Mouse (Mus musculus): Measurements from ENCODE around the gene Cilp2. TPM values are rescaled to one million over a fixed set of nuclear protein-coding genes. Genes with fewer than 3 reads are reported as not detected.

The Cilp2 gene
- polyA plus RNA-seq, 1 experiment = 1.1 TPM

DNA sequence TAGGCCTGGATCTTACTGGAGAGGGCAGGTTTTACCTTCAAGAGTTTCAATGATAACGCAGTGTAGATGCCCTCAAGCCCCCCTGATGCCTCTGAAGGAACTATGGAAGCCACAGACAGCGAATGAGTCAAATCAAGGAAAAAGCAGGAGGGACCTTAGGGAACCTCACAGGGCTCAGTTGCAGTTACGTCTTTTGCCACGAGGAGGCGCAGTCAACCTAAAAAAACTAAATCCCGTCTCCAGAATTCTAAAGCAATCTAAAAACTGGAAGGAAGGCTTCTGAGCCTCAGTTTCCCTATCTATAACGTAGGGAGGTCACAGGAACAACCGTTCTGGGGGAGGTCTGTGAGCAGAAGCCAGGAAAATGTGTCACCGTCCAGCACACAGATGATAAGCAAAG is 13.3 kb downstream of the Cilp2 start:
- no peak for DNase-seq (ENCODE audit: low read depth)

DNA sequence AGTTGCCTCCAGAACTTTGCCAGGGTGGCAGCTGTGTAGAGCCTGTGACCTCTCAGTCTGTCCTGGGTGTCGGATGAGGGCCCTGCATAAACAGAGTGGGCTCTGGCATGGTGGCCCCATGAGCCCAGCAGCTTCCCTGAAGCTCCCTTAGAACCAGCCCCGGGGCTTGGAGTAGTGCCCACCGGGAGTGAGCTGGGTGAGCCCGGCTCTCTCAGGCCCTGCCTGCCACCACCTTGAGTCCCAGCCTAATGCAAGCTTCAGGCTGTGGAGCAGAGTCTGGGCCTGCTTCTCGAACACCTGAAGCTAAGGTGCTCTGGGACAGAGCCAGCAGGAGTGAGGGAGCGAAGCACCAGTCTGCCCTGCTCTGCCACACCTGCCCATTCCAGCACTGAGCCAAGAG is 16.6 kb downstream of the Cilp2 start:
- DNase-seq (ENCODE audit: low read depth) = no peak

DNA sequence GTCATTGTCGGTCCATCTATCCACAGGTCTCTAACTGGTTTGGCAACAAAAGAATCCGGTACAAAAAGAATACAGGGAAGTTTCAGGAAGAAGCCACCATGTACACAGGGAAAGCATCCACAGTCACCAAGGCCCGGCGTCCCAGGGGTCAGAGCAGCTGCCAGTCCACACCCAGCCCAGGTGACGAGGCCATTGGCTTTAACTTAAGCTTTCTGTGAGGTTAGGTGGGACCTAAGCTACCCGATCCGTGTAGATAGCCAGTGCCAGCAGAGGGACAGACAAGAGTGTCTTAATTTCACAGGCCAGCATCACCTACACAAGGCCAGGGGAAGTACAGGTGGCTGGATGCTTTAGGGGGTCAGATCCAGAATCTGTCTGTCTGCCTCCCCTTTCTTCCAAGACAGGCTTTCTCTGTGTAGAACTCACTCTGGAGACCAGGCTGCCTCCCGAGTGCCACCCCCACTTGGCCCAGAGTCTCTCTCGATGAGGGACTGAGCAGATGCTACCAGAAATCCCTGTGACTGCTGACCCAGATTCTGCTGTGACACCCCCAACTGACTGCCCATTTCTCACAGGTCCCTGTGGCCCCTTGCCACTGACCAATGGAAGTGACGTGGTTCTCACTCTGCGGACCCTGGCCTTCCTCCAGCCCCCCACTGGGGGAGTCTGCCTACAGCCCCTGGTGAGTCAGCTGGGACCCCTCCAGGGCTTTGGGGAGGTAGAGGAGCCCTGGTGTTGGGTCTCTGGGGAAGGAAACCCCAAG is 17.3 kb downstream of the Cilp2 start:
- DNase-seq (ENCODE audit: low read depth) = no peak

DNA sequence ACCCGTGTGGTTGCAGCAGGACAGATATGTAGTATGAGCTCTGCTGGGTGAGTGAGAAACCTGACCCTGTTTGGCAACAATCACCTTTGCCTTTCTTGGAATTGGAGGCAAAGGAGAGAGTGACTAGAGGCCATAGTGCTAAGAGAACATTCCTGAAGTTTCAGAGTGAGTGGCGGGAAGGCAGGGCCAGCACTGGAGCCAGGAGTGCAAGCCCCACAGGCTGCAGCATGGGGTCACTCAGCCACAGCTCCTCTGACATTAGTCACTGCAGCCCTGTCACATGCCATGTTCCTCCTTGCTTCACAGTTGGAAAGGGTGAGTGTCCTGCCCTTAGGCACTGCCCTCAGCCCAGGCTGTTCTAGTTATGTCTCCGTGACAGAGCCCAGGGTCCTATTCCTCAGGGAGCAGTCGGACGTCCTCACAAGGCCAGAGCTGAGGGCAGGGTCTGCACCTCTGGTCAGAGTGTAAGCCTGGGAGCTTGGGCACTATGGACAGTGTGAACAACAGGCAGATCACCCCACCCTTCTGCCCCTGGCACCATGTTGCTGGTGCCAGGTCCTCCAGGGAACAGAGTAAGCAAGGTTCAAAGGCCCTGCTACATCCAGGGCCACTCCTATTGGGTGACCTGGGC is 19.7 kb downstream of the Cilp2 start:
- no peak for DNase-seq (ENCODE audit: low read depth)

DNA sequence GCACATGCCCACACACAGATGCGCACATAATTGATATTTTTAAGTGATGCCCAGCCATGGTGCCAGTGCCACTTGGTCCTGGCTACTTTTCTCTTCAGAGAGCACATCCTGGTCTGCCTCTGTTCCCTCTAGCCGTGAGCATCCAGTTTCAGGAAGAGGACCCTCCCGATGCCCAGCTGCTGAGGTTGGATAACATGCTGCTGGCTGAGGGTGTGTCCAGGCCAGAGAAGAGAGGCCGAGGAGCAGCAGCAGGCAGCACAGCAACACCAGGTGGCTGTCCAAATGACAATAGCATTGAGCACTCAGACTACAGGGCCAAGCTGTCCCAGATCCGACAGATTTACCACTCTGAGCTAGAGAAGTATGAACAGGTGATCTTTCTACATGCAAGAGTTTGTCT is 23.3 kb downstream of the Cilp2 start:
- DNase-seq (ENCODE audit: low read depth) = no peak

DNA sequence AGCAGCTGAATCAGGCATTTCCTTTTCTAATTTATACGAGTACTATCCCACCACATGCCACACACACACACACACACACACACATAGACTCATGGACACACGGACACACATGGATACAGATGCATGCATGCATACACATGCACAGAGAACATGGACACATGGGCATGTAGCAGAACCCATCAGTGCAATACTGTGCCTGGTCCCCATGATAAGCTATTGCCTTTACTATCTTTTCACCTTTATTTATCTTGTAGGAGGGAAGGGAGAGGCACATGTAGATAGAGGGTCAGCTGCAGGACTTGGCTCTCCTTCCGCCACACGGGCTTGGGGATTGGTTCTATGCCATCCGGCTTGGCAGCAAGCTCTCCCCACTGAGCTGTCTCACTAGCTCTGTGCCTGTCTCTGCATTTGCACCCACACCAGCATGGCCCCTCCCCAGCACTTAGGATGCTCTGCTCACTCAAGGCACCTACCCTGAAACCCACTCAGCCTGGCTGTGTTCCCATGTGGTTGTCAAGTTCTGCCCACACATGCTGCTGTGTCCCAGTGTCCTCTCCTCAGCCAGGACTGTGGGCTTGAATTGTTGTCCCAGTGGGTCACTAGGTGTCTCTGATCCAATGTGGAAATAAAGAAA is 24.0 kb downstream of the Cilp2 start:
- DNase-seq (ENCODE audit: low read depth) = no peak

DNA sequence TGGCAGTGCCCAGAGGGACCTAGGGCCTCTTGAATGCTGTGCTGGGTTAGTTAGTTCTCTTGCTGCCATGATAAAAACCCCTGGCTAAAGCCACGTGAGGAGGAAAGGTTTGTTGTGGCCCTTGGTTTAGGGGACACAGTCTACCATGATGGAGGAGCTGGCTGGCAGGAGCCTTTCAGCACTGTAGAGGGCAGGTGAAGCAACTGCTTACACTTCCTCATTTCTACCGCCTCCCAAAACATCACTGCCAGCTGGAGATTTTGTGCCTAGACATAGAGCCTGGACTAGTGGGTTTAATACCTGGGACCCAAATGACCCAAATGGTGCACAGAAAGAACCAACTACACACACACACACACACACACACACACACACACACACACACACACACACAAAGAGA is 26.2 kb downstream of the Cilp2 start:
- DNase-seq (ENCODE audit: low read depth) = no peak

DNA sequence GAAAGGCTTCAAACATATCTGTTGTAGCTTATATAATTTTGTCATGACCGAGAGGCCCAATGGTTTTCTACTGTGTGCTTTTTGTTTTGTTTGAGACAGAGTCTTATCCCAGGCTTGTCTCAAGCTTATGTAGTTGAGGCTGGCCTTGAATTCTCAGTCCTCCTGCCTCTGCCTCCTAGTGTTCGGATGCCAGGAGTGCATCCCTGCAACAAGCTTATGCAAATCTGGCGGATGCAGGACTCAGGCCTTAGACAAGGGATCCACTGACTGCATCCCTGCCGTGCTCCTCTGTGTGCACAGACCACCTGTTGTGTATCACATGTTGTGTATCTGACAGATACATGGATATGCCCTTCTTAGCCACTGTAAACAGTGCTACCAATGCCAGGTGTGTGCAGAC is 26.7 kb downstream of the Cilp2 start:
- no peak for DNase-seq (ENCODE audit: low read depth)

DNA sequence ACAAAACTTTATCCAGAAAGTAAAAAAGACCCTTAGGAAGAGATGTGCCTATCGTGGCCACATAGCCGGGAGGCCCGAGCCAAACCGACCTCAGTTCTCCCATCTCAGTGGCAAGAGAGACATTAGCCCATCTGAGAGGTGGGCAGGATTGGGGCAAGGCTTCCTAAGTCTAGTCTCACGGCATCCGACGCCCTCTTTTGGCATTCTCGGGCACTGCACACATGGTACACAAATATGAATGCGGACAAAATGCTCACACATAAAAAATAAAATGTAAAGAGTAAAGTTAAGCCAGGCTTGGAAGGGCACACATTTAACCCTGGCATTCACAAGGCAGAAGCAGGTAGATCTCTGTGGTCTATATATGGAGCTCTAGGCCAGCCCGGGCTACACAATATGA is 33.6 kb downstream of the Cilp2 start:
- DNase-seq (ENCODE audit: low read depth) = no peak

DNA sequence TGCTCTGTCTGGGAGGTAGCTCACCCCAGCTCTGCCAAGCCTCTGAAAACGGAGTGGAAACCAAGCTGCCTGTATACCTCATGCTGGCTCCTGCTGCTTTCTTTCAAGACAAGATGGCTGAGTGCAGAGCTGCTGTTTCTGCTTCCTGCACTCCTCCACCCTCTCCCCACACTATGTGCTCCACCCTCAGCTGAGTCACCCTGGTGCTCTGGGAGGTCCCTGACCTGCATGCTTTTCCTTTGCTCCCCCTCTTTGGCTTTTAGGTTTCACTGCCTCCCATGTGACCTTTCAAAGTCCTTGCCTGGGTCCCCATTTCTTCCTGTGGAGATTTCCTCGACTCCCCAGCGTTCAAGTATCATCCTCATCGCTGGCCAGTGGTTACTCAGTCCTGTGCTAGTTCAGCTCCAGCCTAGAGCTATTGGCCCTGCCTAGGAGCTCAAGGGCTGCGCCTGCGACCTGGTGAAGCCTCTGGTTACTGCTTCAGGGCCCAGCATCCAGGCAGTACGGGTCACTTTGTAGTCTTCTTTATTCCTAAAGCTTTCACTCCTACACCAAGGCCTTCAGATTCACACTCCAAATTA is 36.5 kb downstream of the Cilp2 start:
- DNase-seq (ENCODE audit: low read depth) = no peak

DNA sequence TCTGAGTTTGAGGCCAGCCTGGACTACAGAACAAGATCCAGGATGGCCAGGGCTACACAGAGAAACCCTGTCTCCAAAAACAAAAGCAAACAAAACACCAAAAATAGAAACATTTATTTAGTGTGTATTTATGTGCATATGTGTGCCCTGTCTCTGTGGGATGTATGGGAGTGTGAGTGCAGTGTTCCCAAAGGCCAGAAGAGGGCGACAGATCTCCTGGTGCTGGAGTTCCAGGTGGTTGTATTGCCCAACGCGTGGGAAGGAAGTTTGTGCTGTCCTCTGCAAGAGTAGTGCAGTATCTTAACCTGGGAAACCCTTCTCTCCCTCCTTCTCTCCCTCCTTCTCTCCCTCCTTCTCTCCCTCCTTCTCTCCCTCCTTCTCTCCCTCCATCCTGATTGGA is 37.6 kb downstream of the Cilp2 start:
- no peak for DNase-seq (ENCODE audit: low read depth)

DNA sequence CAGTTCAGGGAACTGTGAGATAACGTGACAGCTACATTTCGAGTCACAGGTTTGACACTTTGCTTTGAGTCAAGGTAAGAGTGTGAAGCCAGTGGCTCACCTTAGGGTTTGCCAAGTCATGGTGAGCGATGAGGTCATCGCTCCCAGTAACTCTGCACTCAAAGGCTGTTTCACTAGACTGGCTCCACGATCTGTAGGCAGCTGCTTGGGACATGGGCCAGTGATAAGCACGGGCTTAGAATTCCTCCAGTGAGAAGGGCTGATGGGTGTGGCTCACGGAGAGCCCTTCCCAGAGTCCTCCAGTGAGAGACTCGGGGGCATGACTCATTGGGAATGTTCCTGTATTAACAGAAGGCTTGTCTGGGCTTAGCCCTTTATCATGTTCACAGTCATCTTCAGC is 38.5 kb downstream of the Cilp2 start:
- peak; percentile 50 for DNase-seq (ENCODE audit: low read depth)

DNA sequence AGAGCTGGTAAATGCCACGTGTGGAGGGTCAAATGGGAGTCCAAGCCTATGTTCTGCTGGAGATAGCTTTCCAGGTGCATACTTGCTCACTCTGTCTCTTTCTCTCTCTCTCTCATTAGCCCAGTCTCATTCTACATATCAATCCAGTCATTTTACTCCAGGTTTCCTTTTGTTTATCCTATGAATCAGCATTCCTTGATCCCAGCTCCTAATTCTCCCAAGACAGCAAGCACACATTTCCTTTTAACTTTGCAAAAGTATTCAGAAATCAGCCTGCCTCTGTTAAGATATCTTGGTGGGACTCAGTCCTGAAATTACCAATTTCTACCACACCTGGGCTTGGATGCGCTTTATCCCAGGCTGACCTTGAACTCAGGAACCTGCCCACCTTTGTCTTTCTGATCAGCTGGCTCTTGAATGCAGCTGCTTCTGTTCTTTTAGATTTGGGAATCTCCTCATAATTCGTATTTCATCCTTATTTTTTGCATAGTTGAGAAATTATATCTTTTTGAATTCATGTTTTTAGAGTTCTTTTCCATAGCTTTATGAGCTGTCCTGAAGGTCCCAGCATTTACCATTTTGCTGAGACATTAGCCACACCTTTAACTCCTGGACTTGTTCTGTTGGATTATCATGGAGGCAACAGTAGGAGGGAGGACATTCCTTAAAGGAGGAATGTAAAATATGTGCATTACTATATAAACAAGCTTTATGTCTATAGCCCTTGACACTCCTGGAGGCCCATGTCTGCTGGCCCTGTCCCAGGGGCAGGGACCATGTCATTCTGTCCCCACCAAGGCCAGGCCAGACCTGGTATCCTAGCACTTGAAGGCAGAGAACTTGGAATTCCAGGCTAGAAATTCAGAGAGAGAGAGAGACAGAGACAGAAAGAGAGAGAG is 40.1 kb downstream of the Cilp2 start:
- no peak for DNase-seq (ENCODE audit: low read depth)

DNA sequence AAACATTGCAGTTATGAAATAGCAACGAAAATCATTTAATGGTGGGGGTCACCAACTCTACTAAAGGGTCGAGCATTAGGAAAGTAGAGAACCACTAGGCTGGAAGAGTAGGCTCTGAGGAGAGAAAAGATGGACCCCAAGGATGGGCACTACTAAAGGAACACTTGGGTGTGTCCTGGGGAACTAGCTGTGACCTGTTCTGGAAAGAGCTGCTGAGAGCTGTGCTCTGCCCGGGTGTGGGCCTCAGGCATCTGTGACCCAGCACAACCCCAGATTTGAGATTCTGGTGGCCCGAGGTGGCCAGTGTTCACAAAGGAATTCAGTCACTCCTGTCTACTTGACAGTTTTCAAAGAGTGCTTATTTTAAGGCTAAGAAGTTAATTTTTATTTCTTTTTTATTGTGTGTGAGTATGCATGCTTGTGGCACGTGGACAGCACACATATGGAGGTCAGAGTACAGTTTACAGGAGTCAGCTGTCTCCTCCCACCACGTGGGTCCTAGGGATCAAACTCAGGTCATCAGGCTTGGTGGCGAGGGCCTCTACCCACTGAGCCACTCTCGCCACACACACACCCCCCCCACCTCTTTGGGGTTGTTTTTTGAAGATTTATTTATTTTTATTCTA is 50.3 kb downstream of the Cilp2 start:
- no peak for DNase-seq (ENCODE audit: low read depth)

DNA sequence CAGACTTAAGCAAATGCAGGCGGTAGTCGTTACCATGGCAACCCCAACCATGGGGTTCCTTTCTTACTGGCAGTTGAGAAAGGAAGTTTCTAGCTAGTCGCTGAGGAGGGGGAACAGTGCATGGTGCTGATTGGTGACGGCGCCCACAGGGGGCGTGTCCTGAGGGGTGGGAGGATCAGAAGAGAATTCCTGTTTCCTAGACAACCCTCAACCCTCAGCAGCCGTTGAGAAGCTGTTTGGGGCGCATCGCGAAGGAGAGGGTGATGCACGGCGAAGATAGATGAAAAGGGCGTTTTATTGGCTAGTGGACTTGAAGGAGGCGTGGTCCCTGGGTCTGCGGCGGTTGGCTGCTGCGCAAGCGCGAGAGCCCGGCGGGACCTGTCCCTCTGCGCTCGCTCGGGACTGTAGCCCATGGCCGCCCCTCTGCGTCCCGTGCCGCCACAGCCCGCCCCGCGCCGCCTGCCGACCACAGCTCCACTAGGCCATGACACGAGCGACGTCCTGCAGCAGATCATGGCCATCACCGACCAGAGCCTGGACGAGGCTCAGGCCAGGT is 55.1 kb downstream of the Cilp2 start, which contains the start of gene Pbx4:
Gene Pbx4, plus strand, starts transcription at position 194 of the 556 bp plus-strand sequence.
- no peak for DNase-seq (ENCODE audit: low read depth)

Other genes starting within 250 kb of the Cilp2 start
- 1.7 and 2.4 TPM in 2 replicates for gene Zfp964, start 233.2 kb downstream of the Cilp2 start, polyA plus RNA-seq (2012; rRNA removed)
- gene Zfp869, start 177.0 kb downstream of the Cilp2 start, polyA plus RNA-seq (2012; rRNA removed) = 6.3 and 7.3 TPM in 2 replicates
- 2.5 TPM in 2 replicates for gene Zfp963, start 137.7 kb downstream of the Cilp2 start, polyA plus RNA-seq (2012; rRNA removed)
- 0.25 TPM in 1 of 2 replicates, not detected in the other for gene Gm20422, start 112.8 kb downstream of the Cilp2 start, polyA plus RNA-seq (2012; rRNA removed)
- gene Atp13a1, start 96.5 kb downstream of the Cilp2 start, polyA plus RNA-seq (2012; rRNA removed) = 49.6 and 59.8 TPM in 2 replicates
- 8.9 and 11.0 TPM in 2 replicates for gene Zfp866, start 96.5 kb downstream of the Cilp2 start, polyA plus RNA-seq (2012; rRNA removed)
- gene Gmip, start 79.0 kb downstream of the Cilp2 start, polyA plus RNA-seq (2012; rRNA removed) = 12.1 and 14.7 TPM in 2 replicates
- gene Lpar2, start 65.3 kb downstream of the Cilp2 start, polyA plus RNA-seq (2012; rRNA removed) = 1.8 and 2.6 TPM in 2 replicates
- 3.3 and 3.7 TPM in 2 replicates for gene Pbx4, start 55.2 kb downstream of the Cilp2 start, polyA plus RNA-seq (2012; rRNA removed)
- gene Tssk6, start 14.5 kb upstream of the Cilp2 start, polyA plus RNA-seq (2012; rRNA removed) = 10.3 and 13.0 TPM in 2 replicates
- 106 and 123 TPM in 2 replicates for gene Ndufa13, start 14.9 kb upstream of the Cilp2 start, polyA plus RNA-seq (2012; rRNA removed)
- gene Yjefn3, start 15.0 kb upstream of the Cilp2 start, polyA plus RNA-seq (2012; rRNA removed) = 3.7 and 4.8 TPM in 2 replicates
- gene Gatad2a, start 108.7 kb upstream of the Cilp2 start, polyA plus RNA-seq (2012; rRNA removed) = 51.1 and 68.3 TPM in 2 replicates
- gene Mau2, start 155.0 kb upstream of the Cilp2 start, polyA plus RNA-seq (2012; rRNA removed) = 64.8 and 71.9 TPM in 2 replicates
- 11.2 and 11.8 TPM in 2 replicates for gene Sugp1, start 155.1 kb upstream of the Cilp2 start, polyA plus RNA-seq (2012; rRNA removed)
- 1.1 and 2.1 TPM in 2 replicates for gene Tm6sf2, start 185.2 kb upstream of the Cilp2 start, polyA plus RNA-seq (2012; rRNA removed)
- 0.09 and 0.14 TPM in 2 replicates for gene Hapln4, start 195.8 kb upstream of the Cilp2 start, polyA plus RNA-seq (2012; rRNA removed)
- gene Ncan, start 233.2 kb upstream of the Cilp2 start, polyA plus RNA-seq (2012; rRNA removed) = 0.32 and 1.6 TPM in 2 replicates
- 16.6 and 20.4 TPM in 2 replicates for gene Nr2c2ap, start 243.6 kb upstream of the Cilp2 start, polyA plus RNA-seq (2012; rRNA removed)